Mouse (Mus musculus) T-helper 17 cell (primary cell): ENCODE results near the gene Otor.

Experiments
- in situ Hi-C, 2 experiments: fragments of 300-600 bp; cut with MboI, MseI; formaldehyde crosslinking; loops; 1 replicate in 1 of 2; 2 replicates in 1 of 2; pipeline ENCODE4 v1.15.1; 2025; ENCODE audit warnings: high pct_unique_total_duplicates in 2 of 2

The Otor gene

GRCm38 (mm10) chr2:143117453-143117852 is 39.2 kb downstream of the Otor start:
- in situ Hi-C loops, result loop anchor here in 1 of 2 experiments (10.0 kb wide), 2 partner anchors 533 to 657 kb away; no protein-coding TSS in a partner anchor

- in situ Hi-C loops, result loop anchor here in 1 of 2 experiments (10.0 kb wide), 2 partner anchors 533 to 657 kb away; no protein-coding TSS in a partner anchor
Observed at GRCm38 (mm10) chr2:143118221-143118620, 39.9 kb downstream of the Otor start.

- in situ Hi-C loops, result no loop called here
Observed at GRCm38 (mm10) chr2:143131098-143131646, 52.9 kb downstream of the Otor start.
